ENCODE assay signal across 11 mouse cellular contexts in the genomic region with DNA sequence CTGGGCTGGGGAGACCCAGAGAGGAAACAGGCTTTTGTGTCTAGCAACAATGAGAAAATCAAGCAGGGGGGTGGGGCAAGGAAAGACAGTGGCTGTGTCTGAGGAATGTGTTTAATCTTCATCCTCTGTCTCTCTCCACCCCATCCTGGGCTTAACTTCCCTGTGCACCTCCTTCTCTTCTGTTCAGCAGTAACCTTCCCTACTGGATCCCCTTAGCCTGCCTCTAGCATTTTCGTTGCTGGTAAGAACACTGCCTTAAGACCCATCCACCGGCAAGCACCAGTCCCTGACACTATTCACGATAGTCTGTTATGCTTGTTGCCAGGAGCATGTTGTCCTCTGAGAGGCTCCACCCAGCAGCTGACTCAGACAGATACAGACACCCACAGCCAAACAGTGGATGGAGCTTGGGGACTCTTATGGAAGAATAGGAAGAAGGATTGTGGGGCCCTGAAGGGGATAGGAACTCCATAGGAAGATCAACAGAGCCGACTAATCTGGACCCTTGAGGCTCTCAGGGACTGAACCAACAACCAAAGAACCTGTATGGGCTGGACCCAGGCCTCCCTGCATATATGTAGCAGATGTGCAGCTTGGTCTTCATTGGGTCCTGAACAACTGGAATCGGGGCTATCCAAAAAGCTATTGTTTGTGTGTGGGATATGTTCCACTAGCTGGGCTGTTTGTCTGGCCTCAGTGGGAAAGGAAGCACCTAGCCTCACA. TPM values are rescaled to one million over a fixed set of nuclear protein-coding genes. Genes with fewer than 3 reads are reported as not detected.
DNase-seq lines count a peak whose midpoint lies in the region; ATAC-seq and TF ChIP-seq lines count a peak whose summit lies in the region.
"Had no signal": no experiment of that assay in that cellular context is flagged by ENCODE, and none has a peak within 500 bp of the region (broad histone marks: within the 10 kb centered on the region; RNA-seq: fewer than 3 reads in every experiment).

No protein-coding gene starts in this region.

- WGBS in heart, embryonic 11.5 days (ENCODE audit: insufficient replicate concordance), result 26% methylated on average over 5 of the region's 5 CpGs
- WGBS in liver, embryonic 15.5 days (ENCODE audit: insufficient replicate concordance), result 26% methylated on average over 5 of the region's 5 CpGs

- no peaks in the 10 kb centered on the region for H3K9me3 ChIP-seq in heart, embryonic 11.5 days (replicated peaks; ENCODE audit: control insufficient read depth, low read length)
- H3K9me3 ChIP-seq in liver, embryonic 15.5 days (replicated peaks), result no peaks in the 10 kb centered on the region

- peak overlapping the region; percentile 9; the same call in 1 of the 2 replicates for H3K4me2 ChIP-seq in heart, embryonic 11.5 days
- peak overlapping the region; percentile 62 for H3K4me2 ChIP-seq in liver, embryonic 15.5 days

- no peak overlapping the region for H3K4me3 ChIP-seq in heart, embryonic 11.5 days (ENCODE audit: low read depth, low read length)
- peak overlapping the region; percentile 23; the same call in 1 of the 2 replicates for H3K4me3 ChIP-seq in liver, embryonic 15.5 days (replicated peaks)
- no peak overlapping the region for H3K4me3 ChIP-seq in layer of hippocampus, adult 2 months

- peak overlapping the region; percentile 62 for H3K27ac ChIP-seq in heart, embryonic 11.5 days (ENCODE audit: low read depth, low read length)
- H3K27ac ChIP-seq in liver, embryonic 15.5 days (replicated peaks), result peak overlapping the region; percentile 68
- H3K27ac ChIP-seq in layer of hippocampus, adult 2 months, result no peak overlapping the region

- H3K9ac ChIP-seq in heart, embryonic 11.5 days (ENCODE audit: low read depth, low read length), result no peak overlapping the region
- H3K9ac ChIP-seq in liver, embryonic 15.5 days, result no peak overlapping the region

- intact Hi-C loops in left cerebral cortex, postnatal 25 days (cut with DNase I), result no loop called here

- no peaks in the 10 kb centered on the region for H3K27me3 ChIP-seq in heart, embryonic 11.5 days (ENCODE audit: control insufficient read depth, insufficient read depth, low read length)
- H3K27me3 ChIP-seq in liver, embryonic 15.5 days, result no peaks in the 10 kb centered on the region

- no peaks in the 10 kb centered on the region for H3K36me3 ChIP-seq in heart, embryonic 11.5 days (ENCODE audit: control insufficient read depth, insufficient read depth, low read length)
- no peaks in the 10 kb centered on the region for H3K36me3 ChIP-seq in liver, embryonic 15.5 days (replicated peaks)

- H3K4me1 ChIP-seq in heart, embryonic 11.5 days (ENCODE audit: control insufficient read depth, insufficient read depth, low read length), result peaks cover 9% of the 10 kb centered on the region
- H3K4me1 ChIP-seq in liver, embryonic 15.5 days (replicated peaks), result peaks cover 28% of the 10 kb centered on the region

- peak; percentile 9 for DNase-seq in embryo, embryonic 10.5 days (ENCODE audit: low spot score)
- no peak for DNase-seq in embryo, embryonic 11 days
- peak; percentile 86 for DNase-seq in ES-CJ7 (ENCODE audit: low read depth, low spot score)
- no peak for DNase-seq in cerebellum, postnatal 14 days
- no peak for DNase-seq in layer of hippocampus, adult 2 months (ENCODE audit: low spot score in 2 of 2)
- DNase-seq in left cerebral cortex, postnatal 25 days (ENCODE audit: low spot score in 2 of 2), result no peak
- DNase-seq: B cell, adult 2 months; right cerebral cortex, adult 18-20 months had no signal

- peak; percentile 57; the same call in 1 of the 2 replicates for ATAC-seq in heart, embryonic 11.5 days (replicated peaks; ENCODE audit: insufficient number of reproducible peaks, low FRiP score, low TSS enrichment)
- peak; percentile 79 for ATAC-seq in liver, embryonic 15.5 days (ENCODE audit: insufficient read depth)

- no peak for TF ChIP-seq CTCF in layer of hippocampus, adult 2 months (conservative IDR thresholded peaks at IDR 0.05)

RNA-seq across cellular contexts. Expression of a gene that starts 8.4 kb away (rescaled TPM):
- 1.4 TPM in 1 of 2 replicates, not detected in the other for polyA plus RNA-seq in heart, embryonic 11.5 days (2014; fragmentation: Nextera tagmentation; extraction: Ambion mirVana)
- polyA plus RNA-seq in liver, embryonic 15.5 days (2015; fragmentation: Nextera tagmentation; extraction: Ambion mirVana), result 0.54 and 1.1 TPM in 2 replicates
- total RNA-seq in layer of hippocampus, adult 2 months (2021), result not detected
- total RNA-seq in left cerebral cortex, postnatal 25 days (2021), result not detected
- total RNA-seq: gastrocnemius, adult 8-10 months had no signal

RNA-seq across cellular contexts. Expression of a gene that starts 10.9 kb away (rescaled TPM):
- polyA plus RNA-seq in heart, embryonic 11.5 days (2014; fragmentation: Nextera tagmentation; extraction: Ambion mirVana), result 52.7 and 61.2 TPM in 2 replicates
- polyA plus RNA-seq in liver, embryonic 15.5 days (2015; fragmentation: Nextera tagmentation; extraction: Ambion mirVana), result 175 and 180 TPM in 2 replicates
- 10 to 100 TPM; 21.1 to 23.0 TPM for total RNA-seq in layer of hippocampus, adult 2 months (2021)
- total RNA-seq in left cerebral cortex, postnatal 25 days (2021), result 10 to 100 TPM; 16.8 to 18.8 TPM

RNA-seq across cellular contexts. Expression of a gene that starts 37.2 kb away (rescaled TPM):
- 1,458 and 1,495 TPM in 2 replicates for polyA plus RNA-seq in heart, embryonic 11.5 days (2014; fragmentation: Nextera tagmentation; extraction: Ambion mirVana)
- polyA plus RNA-seq in liver, embryonic 15.5 days (2015; fragmentation: Nextera tagmentation; extraction: Ambion mirVana), result 577 and 585 TPM in 2 replicates
- 1,000 to 10,000 TPM; 1,695 to 1,765 TPM for total RNA-seq in layer of hippocampus, adult 2 months (2021)
- total RNA-seq in left cerebral cortex, postnatal 25 days (2021), result 1,000 to 10,000 TPM; 1,565 to 1,601 TPM

RNA-seq across cellular contexts. Expression of a gene that starts 46.6 kb away (rescaled TPM):
- polyA plus RNA-seq in heart, embryonic 11.5 days (2014; fragmentation: Nextera tagmentation; extraction: Ambion mirVana), result 87.2 and 91.0 TPM in 2 replicates
- polyA plus RNA-seq in liver, embryonic 15.5 days (2015; fragmentation: Nextera tagmentation; extraction: Ambion mirVana), result 52.1 and 59.8 TPM in 2 replicates
- total RNA-seq in layer of hippocampus, adult 2 months (2021), result 10 to 100 TPM; 31.1 to 31.8 TPM
- total RNA-seq in left cerebral cortex, postnatal 25 days (2021), result 10 to 100 TPM; 30.3 to 32.2 TPM

RNA-seq across cellular contexts. Expression of a gene that starts 48.8 kb away (rescaled TPM):
- 0.32 and 0.52 TPM in 2 replicates for polyA plus RNA-seq in heart, embryonic 11.5 days (2014; fragmentation: Nextera tagmentation; extraction: Ambion mirVana)
- 0.21 and 0.25 TPM in 2 replicates for polyA plus RNA-seq in liver, embryonic 15.5 days (2015; fragmentation: Nextera tagmentation; extraction: Ambion mirVana)
- under 1 TPM; 0.28 to 0.44 TPM for total RNA-seq in layer of hippocampus, adult 2 months (2021)
- total RNA-seq in left cerebral cortex, postnatal 25 days (2021), result under 1 TPM; 0.18 to 0.21 TPM

Comparison
In these comparisons a context has a peak if more than half of its experiments do, and no peak if none do; other contexts are left out.
1. DNase-seq: peak in embryo, embryonic 10.5 days (single experiment) and ES-CJ7 (single experiment); none in embryo, embryonic 11 days (single experiment), cerebellum, postnatal 14 days (0 of 2), layer of hippocampus, adult 2 months (0 of 2) and left cerebral cortex, postnatal 25 days (0 of 2).